Mouse (Mus musculus): ENCODE data around the gene Scrn3.

- TF ChIP-seq CTCF (IDR thresholded peaks at IDR 0.05; ENCODE audit: insufficient read depth, low read depth, low read length) (no peak), POLR2A (IDR thresholded peaks at IDR 0.05; ENCODE audit: insufficient read depth, low read depth, low read length) (no peak)
These were observed 708 bp downstream of the Scrn3 start for GRCm38 (mm10) chr2:73313117-73313501.

All from olfactory bulb, adult 2 months (tissue).